Mouse (Mus musculus) erythroblast, embryonic 14.5 days (primary cell): ENCODE measurements around the gene Smtn. TPM values are rescaled to one million over a fixed set of nuclear protein-coding genes. Genes with fewer than 3 reads are reported as not detected.

Source experiments
- H3K27me3 ChIP-seq: 2 replicates; pipeline ENCODE4 v1.6.1; 2012; ENCODE audit warnings: inconsistent platforms; ENCODE audit not compliant: control insufficient read depth
- H3K36me3 ChIP-seq: 2 replicates; pipeline ENCODE4 v1.6.1; 2012; ENCODE audit warnings: mild to moderate bottlenecking, inconsistent platforms; ENCODE audit not compliant: control insufficient read depth
- H3K4me1 ChIP-seq: 2 replicates; pipeline ENCODE4 v1.6.1; 2012; ENCODE audit warnings: inconsistent platforms; ENCODE audit not compliant: control insufficient read depth
- H3K4me3 ChIP-seq: replicated peaks from 2 replicates; pipeline ENCODE3; 2012; ENCODE audit warnings: moderate library complexity, mild to moderate bottlenecking, inconsistent platforms
- H3K9me3 ChIP-seq: 2 replicates; pipeline ENCODE4 v1.6.1; 2012; ENCODE audit warnings: low read length, inconsistent platforms, mixed read lengths; ENCODE audit not compliant: control insufficient read depth
- GATA1 ChIP-seq: IDR thresholded peaks from 2 replicates; pipeline ENCODE4 v1.6.1; 2012; ENCODE audit warnings: low read length, inconsistent platforms, mixed read lengths
- TAL1 ChIP-seq: IDR thresholded peaks from 3 replicates; pipeline ENCODE4 v1.6.1; 2012; ENCODE audit warnings: low read length, inconsistent platforms, mixed read lengths
- polyA plus RNA-seq: library from polyadenylated mRNA; stranded (reverse); fragments of >175 nt; gene quantifications from 2 replicates; pipeline ENCODE4 v1.2.3, GENCODE M21; 2012

Gene Smtn
- polyA plus RNA-seq, 1 experiment, result 0.65 TPM

- Histone ChIP-seq H3K4me3 (no peak overlapping the region), H3K4me1 (no peaks in the 10 kb centered on the region), H3K9me3 (no peaks in the 10 kb centered on the region), H3K27me3 (no peaks in the 10 kb centered on the region), H3K36me3 (no peaks in the 10 kb centered on the region)
- TF ChIP-seq TAL1, result no peak
- TF ChIP-seq GATA1, result no peak
Observed at GRCm38 (mm10) chr11:3575238-3575637, 34.8 kb upstream of the Smtn start.

DNA sequence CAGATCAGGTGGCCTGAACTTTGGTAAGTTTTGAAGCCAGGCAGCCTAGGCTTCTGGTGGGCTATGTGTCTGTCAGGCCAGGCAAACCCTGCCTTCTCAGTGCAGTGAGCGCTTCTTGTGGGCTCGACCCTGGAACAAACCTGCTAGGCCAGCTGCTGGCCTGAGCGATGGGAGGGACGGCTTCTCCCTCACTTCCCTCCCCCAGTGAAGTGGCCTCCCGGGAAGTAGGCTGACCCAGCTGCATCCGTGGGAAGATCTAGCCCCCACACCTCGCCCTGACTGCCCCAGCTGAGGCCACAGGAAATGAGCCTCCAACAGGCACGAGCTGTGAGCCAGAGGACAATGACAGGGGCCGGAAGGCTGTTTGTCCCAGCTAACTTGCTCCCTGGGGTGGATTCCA is 32.7 kb upstream of the Smtn start:
- Histone ChIP-seq H3K4me1 (no peaks in the 10 kb centered on the region), H3K4me3 (no peak overlapping the region), H3K27me3 (no peaks in the 10 kb centered on the region), H3K36me3 (no peaks in the 10 kb centered on the region), H3K9me3 (no peaks in the 10 kb centered on the region)
- TF ChIP-seq GATA1, result no peak
- TF ChIP-seq TAL1, result no peak

DNA sequence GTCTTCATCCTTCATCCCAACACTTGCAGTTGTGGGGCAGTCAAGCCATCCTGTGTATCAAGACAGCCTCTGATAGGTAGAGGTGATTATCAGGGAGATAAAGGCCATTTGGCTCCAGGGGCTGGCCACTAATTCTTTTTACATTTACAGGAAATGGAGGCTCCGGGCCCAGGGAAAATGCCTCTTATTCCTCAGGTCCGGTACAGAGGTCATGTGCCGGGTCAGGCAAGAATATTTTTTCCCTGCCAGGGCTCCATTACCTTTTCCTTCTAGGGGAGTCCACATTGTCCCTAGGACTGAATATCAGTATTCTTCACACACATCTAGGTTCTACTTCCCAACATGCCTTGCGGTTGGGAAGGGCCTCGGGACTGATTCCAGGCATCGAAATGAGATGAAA is 31.8 kb upstream of the Smtn start:
- TF ChIP-seq GATA1 (no peak), TAL1 (no peak)
- no peak overlapping the region for H3K4me3 ChIP-seq

GRCm38 (mm10) chr11:3570321-3570720 is 29.9 kb upstream of the Smtn start:
- TF ChIP-seq GATA1 (no peak), TAL1 (no peak)
- H3K36me3 ChIP-seq, result no peaks in the 10 kb centered on the region
- no peaks in the 10 kb centered on the region for H3K4me1 ChIP-seq
- H3K9me3 ChIP-seq, result no peaks in the 10 kb centered on the region
- H3K4me3 ChIP-seq, result no peak overlapping the region
- no peaks in the 10 kb centered on the region for H3K27me3 ChIP-seq

More for the DNA sequence above, 31.8 kb upstream of the Smtn start:
- no peaks in the 10 kb centered on the region for H3K27me3 ChIP-seq
- no peaks in the 10 kb centered on the region for H3K4me1 ChIP-seq
- H3K36me3 ChIP-seq, result no peaks in the 10 kb centered on the region
- H3K9me3 ChIP-seq, result no peaks in the 10 kb centered on the region

DNA sequence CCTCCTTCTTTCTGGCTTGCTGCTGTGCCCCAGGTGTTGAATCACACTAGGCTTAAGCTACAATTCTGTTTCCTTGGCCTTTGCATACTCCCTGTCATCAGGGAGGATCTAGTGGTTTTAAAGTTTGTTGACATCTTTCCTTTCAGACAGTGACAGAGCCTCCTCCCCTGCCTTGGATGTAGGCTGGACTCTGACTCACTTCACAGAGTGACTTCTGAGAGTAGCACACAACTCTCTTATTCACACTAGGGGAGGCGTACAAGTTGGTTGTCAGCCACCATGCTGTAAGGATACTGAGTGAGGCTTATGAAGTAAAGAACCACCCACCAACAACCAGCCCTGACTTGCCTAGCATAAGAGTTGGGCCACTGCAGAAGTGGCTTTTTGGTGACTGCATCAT is 27.5 kb upstream of the Smtn start:
- H3K36me3 ChIP-seq, result no peaks in the 10 kb centered on the region
- no peaks in the 10 kb centered on the region for H3K4me1 ChIP-seq
- no peaks in the 10 kb centered on the region for H3K27me3 ChIP-seq
- no peak overlapping the region for H3K4me3 ChIP-seq
- TF ChIP-seq GATA1 (no peak), TAL1 (no peak)
- H3K9me3 ChIP-seq, result no peaks in the 10 kb centered on the region

DNA sequence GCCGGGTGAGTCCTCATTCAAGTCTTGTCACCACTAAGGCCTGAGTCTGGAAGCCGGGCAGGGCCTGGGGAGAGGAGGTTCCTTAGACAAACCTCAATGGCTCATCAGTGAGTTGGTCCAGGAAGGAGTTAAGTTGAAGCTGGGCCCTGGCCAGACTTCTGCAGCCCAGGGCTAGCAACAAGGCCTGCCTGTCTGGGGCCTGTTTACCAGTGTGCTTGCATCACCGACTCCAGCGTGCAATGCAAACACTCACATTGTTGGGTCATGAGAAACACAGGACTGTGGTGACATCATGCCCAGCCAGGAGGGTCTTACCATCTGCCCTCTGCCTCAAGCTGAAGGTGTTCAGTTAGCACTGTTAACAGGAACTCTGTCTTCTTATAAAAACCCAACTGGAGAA is 25.6 kb upstream of the Smtn start:
- no peak for TF ChIP-seq TAL1
- no peak for TF ChIP-seq GATA1
- H3K4me3 ChIP-seq, result no peak overlapping the region
- no peaks in the 10 kb centered on the region for H3K27me3 ChIP-seq
- no peaks in the 10 kb centered on the region for H3K4me1 ChIP-seq
- H3K9me3 ChIP-seq, result no peaks in the 10 kb centered on the region
- H3K36me3 ChIP-seq, result no peaks in the 10 kb centered on the region

DNA sequence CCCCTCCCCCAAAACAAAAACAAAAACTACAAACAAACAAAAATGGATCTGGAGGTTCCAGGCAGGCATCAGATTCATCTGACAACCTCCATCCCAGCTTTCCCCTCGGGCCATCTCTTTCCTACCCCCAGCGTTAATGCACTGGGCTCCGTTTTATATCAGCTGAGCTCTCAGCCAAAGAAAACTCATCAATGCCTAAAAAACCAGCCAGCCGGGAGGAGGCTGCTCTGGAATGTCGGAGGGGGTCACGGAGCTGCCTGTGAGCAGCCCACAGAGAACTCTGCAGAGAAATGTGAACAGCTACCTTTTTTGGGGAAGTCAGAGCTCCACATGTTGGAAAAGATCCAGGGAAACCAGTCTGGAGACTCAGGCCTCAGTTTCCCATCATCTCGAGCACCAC is 24.0 kb upstream of the Smtn start:
- H3K4me3 ChIP-seq, result no peak overlapping the region
- H3K4me1 ChIP-seq, result no peaks in the 10 kb centered on the region
- H3K27me3 ChIP-seq, result no peaks in the 10 kb centered on the region
- no peak for TF ChIP-seq GATA1
- no peak for TF ChIP-seq TAL1
- no peaks in the 10 kb centered on the region for H3K9me3 ChIP-seq
- no peaks in the 10 kb centered on the region for H3K36me3 ChIP-seq

- Histone ChIP-seq H3K27me3 (no peaks in the 10 kb centered on the region), H3K4me3 (no peak overlapping the region), H3K9me3 (no peaks in the 10 kb centered on the region), H3K36me3 (no peaks in the 10 kb centered on the region), H3K4me1 (no peaks in the 10 kb centered on the region)
- no peak for TF ChIP-seq GATA1
- no peak for TF ChIP-seq TAL1
Observed at GRCm38 (mm10) chr11:3563853-3564252, 23.4 kb upstream of the Smtn start.

- H3K9me3 ChIP-seq, result no peaks in the 10 kb centered on the region
- TF ChIP-seq GATA1 (no peak), TAL1 (no peak)
- H3K27me3 ChIP-seq, result no peaks in the 10 kb centered on the region
- no peaks in the 10 kb centered on the region for H3K36me3 ChIP-seq
- no peak overlapping the region for H3K4me3 ChIP-seq
- H3K4me1 ChIP-seq, result no peaks in the 10 kb centered on the region
Observed at GRCm38 (mm10) chr11:3560202-3560601, 19.8 kb upstream of the Smtn start.

DNA sequence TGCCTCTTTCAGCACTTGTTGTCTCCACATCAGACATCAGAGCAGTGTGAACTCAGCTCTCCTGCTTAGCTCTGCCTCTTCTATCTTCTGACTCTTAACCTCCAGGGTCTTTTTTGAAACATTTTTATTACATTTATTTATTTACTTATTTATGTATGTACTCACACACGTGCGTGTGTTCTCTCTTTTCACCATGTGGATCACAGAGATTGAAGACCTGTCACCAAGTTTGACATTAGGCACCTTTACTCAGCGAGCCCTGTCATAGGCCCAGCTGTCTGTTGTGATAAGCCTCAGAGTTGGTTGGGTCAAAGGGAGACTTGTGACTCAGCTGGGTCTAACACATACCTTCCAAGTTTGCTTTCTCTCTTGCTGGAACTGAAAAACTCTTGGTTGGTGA is 17.4 kb upstream of the Smtn start:
- TF ChIP-seq TAL1 (no peak), GATA1 (no peak)
- no peaks in the 10 kb centered on the region for H3K9me3 ChIP-seq

More for the DNA sequence above, 17.4 kb upstream of the Smtn start:
- H3K4me3 ChIP-seq, result no peak overlapping the region
- H3K36me3 ChIP-seq, result no peaks in the 10 kb centered on the region
- no peaks in the 10 kb centered on the region for H3K4me1 ChIP-seq
- no peaks in the 10 kb centered on the region for H3K27me3 ChIP-seq
